Mouse (Mus musculus) small intestine, adult 2 months (tissue): ENCODE data around the gene Mrpl2.

ENCODE experiments used
- CTCF ChIP-seq: fragments of 200-500 bp; IDR thresholded peaks from 2 replicates; pipeline ENCODE4 v1.5.1; 2012; ENCODE audit warnings: low read depth, mild to moderate bottlenecking, control low read depth, inconsistent platforms, low read length, moderate library complexity, mixed read lengths; ENCODE audit not compliant: insufficient replicate concordance, insufficient read length; ENCODE audit errors: extremely low read depth
- POLR2A ChIP-seq: fragments of 200-500 bp; IDR thresholded peaks from 2 replicates; pipeline ENCODE4 v1.6.1; 2012; ENCODE audit warnings: low read depth, mild to moderate bottlenecking, control low read depth, inconsistent platforms, low read length, moderate library complexity

- TF ChIP-seq CTCF (no peak), POLR2A (no peak)
These were observed 32.9 kb downstream of the Mrpl2 start for GRCm38 (mm10) chr17:46678911-46679310.
